Mouse (Mus musculus) liver, postnatal 0 days (tissue): ENCODE measurements around the gene 2200002J24Rik. TPM values are rescaled to one million over a fixed set of nuclear protein-coding genes. Genes with fewer than 3 reads are reported as not detected.
"Not testable (repeated sequence)": the region's sequence is repeated elsewhere in the genome, so short reads cannot be mapped to it uniquely, and the experiment has no call there.

Source experiments
- ATAC-seq: fragments of 200-750 bp; cut with Nextera tagmentation; 2 replicates; pipeline ENCODE4 v1.8.0; 2017; ENCODE audit warnings: mild to moderate bottlenecking, moderate library complexity
- DNase-seq: peaks from one replicate; pipeline ENCODE4 v3.0.0-alpha.2; 2016
- H3K27ac ChIP-seq: fragments of 300-500 bp; sonication (generic); 2 replicates; pipeline ENCODE4 v1.5.1; 2014; ENCODE audit warnings: antibody characterized with exemption, moderate library complexity, mild to moderate bottlenecking, low read depth
- H3K27me3 ChIP-seq: fragments of 300-500 bp; sonication (generic); 2 replicates; pipeline ENCODE4 v1.6.1; 2014; ENCODE audit warnings: low read length, control low read depth, mixed read lengths; ENCODE audit not compliant: insufficient read depth
- H3K36me3 ChIP-seq: fragments of 300-500 bp; sonication (generic); replicated peaks from 2 replicates; pipeline ENCODE4 v1.6.1; 2014; ENCODE audit warnings: mild to moderate bottlenecking, control low read depth, low read length, moderate library complexity, mixed read lengths; ENCODE audit not compliant: insufficient read depth
- H3K4me1 ChIP-seq: fragments of 300-500 bp; sonication (generic); 2 replicates; pipeline ENCODE4 v1.6.1; 2014; ENCODE audit warnings: antibody characterized with exemption, mild to moderate bottlenecking, control low read depth; ENCODE audit not compliant: insufficient read depth
- H3K4me2 ChIP-seq: fragments of 300-500 bp; sonication (generic); 2 replicates; pipeline ENCODE4 v1.6.1; 2014; ENCODE audit warnings: low read depth, mild to moderate bottlenecking, low read length, moderate library complexity, mixed read lengths
- H3K4me3 ChIP-seq: fragments of 300-500 bp; sonication (generic); 2 replicates; pipeline ENCODE4 v1.5.1; 2014; ENCODE audit warnings: low read depth, low read length
- H3K9ac ChIP-seq: fragments of 300-500 bp; sonication (generic); replicated peaks from 2 replicates; pipeline ENCODE4 v1.6.1; 2014; ENCODE audit warnings: mild to moderate bottlenecking, moderate library complexity
- H3K9me3 ChIP-seq: fragments of 300-500 bp; sonication (generic); 2 replicates; pipeline ENCODE4 v1.6.1; 2016; ENCODE audit warnings: mild to moderate bottlenecking, control low read depth, low read length, mixed read lengths
- CTCF ChIP-seq: sonication (generic); IDR thresholded peaks from 2 replicates; pipeline ENCODE4 v1.5.1; 2016; ENCODE audit warnings: antibody characterized with exemption, low read depth
- EP300 ChIP-seq: IDR thresholded peaks from 2 replicates; pipeline ENCODE4 v1.6.1; 2016; ENCODE audit warnings: antibody characterized with exemption, low read depth, mild to moderate bottlenecking
- WGBS: fragments of 180-500 bp; shearing (Covaris S2); extraction: QIAGEN DNeasy Blood & Tissue Kit; methylation state at CpG from one replicate; pipeline ENCODE4 v1.1.7; 2014; ENCODE audit not compliant: insufficient replicate concordance; 5-methylcytosine and 5-hydroxymethylcytosine counted together
- polyA plus RNA-seq: library from polyadenylated mRNA; unstranded; fragments of >200 nt; fragmentation: Nextera tagmentation; extraction: Ambion mirVana; gene quantifications from 2 replicates; pipeline ENCODE4 v1.2.1, GENCODE M21; 2015

Gene 2200002J24Rik
- polyA plus RNA-seq, 1 experiment from 2014 or later, result 0.53 TPM

DNA sequence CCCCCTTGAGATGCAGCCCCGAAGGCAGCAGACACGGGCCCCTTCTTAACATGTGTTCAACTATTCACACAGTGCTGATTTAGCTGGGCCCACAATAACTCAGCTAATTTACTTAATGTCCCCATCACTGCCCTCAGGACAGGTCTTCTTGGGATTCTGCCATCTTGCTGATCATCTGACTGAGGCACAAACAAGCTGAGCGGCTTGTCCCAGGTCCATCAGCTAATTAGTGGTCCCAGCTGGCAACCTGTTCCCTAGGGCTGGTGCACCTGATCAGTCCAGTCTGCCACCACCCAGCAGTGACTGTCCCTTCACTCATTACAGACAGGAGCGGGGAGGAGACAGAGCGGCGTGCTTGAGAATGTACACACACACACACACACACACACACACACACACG is 22.6 kb downstream of the 2200002J24Rik start:
- WGBS, result 89% methylated on average over 7 of the region's 7 CpGs
- H3K36me3 ChIP-seq, result no peaks in the 10 kb centered on the region
- H3K4me2 ChIP-seq, result no peak overlapping the region
- no peak overlapping the region for H3K9ac ChIP-seq
- no peak overlapping the region for H3K4me3 ChIP-seq
- H3K27ac ChIP-seq, result no peak overlapping the region
- H3K4me1 ChIP-seq, result peaks cover 35% of the 10 kb centered on the region
- ATAC-seq (no peak), DNase-seq (no peak)
- TF ChIP-seq CTCF (no peak), EP300 (no peak)
- no peaks in the 10 kb centered on the region for H3K9me3 ChIP-seq
- H3K27me3 ChIP-seq, result no peaks in the 10 kb centered on the region

DNA sequence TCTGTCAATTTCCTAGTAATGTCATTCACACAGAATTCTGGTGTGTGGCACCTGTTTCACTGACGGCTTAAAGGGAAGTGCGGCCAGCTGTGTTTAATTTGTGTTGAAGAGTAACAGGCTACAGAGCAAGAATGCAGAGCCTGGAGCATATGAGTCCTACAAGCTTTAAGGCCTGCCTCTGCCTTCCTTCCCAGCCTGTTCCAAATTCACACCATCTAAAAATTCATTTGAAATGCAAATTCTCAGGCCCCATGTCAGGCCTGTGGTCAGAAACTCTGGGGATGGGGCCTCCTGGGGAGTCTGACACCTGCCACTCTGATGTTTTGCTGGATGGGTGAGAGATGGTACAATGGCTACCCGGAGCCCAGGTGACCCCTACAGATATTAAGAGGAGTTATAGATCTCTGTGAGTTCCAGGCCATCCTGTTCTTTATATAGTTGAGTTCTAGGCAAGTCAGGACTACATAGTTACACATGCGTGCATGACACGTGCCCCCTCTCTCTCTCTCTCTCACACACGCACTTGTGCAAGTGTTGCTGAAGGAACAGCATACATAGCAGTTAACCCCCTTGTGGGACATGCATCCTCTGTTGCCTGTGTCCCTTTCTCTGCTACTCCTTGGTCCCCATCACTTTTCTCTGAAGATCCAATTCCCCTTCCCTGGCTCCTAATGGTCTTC is 24.7 kb downstream of the 2200002J24Rik start:
- H3K4me3 ChIP-seq, result no peak overlapping the region
- 0 out of 2 replicates have a peak overlapping the region, but pooled peaks have one; percentile 40 for H3K27ac ChIP-seq
- no peak for TF ChIP-seq CTCF
- no peak for TF ChIP-seq EP300
- no peak overlapping the region for H3K9ac ChIP-seq
- H3K9me3 ChIP-seq, result no peaks in the 10 kb centered on the region
- ATAC-seq (no peak), DNase-seq (no peak)
- H3K4me1 ChIP-seq, result peaks cover 29% of the 10 kb centered on the region
- H3K36me3 ChIP-seq, result peaks cover 13% of the 10 kb centered on the region
- H3K27me3 ChIP-seq, result no peaks in the 10 kb centered on the region
- no peak overlapping the region for H3K4me2 ChIP-seq
- WGBS, result 46% methylated on average over 6 of the region's 6 CpGs

DNA sequence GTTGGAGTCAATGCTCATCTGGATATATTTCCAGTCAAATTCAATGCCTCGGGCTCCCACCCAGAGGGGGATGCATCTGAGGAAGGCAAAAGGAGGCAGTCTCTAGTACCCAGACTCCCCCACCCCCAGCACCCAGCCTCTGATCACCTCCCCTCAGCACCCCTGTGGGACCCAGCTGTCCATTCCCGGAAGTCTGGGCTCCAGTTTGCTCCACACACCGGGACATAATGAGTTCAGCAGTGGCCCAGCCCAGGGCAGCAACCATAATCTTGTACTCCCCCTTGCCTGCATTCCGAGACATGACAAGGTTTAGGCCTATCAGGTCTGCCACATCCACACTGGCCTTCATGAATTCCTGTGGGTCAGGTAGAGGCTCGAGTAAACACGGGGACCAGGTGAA is 29.5 kb downstream of the 2200002J24Rik start:
- no peak for DNase-seq
- Histone ChIP-seq H3K4me2 (peak overlapping the region; percentile 85), H3K27me3 (no peaks in the 10 kb centered on the region), H3K4me1 (peaks cover 30% of the 10 kb centered on the region), H3K4me3 (peak overlapping the region; percentile 71), H3K9me3 (no peaks in the 10 kb centered on the region), H3K27ac (peak overlapping the region; percentile 85; the same call in 1 of the 2 replicates), H3K36me3 (peaks cover 17% of the 10 kb centered on the region), H3K9ac (peak overlapping the region; percentile 75)
- TF ChIP-seq CTCF (no peak), EP300 (no peak)
- ATAC-seq, result no peak
- WGBS, result 70% methylated on average over 6 of the region's 6 CpGs

DNA sequence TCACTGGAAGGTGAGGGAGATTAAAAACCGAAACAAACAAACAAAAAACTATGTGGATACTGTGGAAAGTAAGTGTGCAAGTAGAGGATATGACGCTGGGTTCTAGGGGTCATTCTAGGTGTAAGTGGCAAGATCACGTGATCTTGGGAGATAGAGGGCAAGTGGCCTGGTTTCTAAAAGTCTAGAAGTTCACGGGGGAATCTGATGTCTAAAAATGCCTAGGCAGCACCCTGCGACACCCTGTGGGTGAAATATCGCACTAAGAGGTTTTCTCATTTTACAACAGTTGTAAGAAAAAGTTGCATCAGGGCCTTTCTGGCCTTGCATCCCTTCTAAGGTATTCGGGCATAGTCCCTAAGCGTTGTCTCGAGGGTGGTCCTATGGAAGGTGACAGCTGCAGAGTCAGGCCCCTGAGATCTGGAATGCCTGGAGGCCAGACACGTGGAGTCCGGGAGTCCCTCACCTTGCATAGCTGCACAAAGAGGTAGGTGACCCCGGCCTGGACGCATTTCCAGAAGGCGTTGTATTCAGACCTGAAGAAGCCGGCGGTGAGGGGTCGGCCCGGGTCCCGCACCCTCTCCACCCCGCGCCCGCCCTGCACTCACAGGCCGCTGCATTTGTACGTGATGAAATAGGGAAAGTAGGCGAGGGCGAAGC is 30.1 kb downstream of the 2200002J24Rik start:
- no peak for DNase-seq
- Histone ChIP-seq H3K9me3 (no peaks in the 10 kb centered on the region), H3K36me3 (peaks cover 21% of the 10 kb centered on the region), H3K4me2 (peak overlapping the region; percentile 85), H3K4me1 (peaks cover 25% of the 10 kb centered on the region), H3K27ac (peak overlapping the region; percentile 85), H3K9ac (peak overlapping the region; percentile 75), H3K27me3 (no peaks in the 10 kb centered on the region), H3K4me3 (peak overlapping the region; percentile 71)
- WGBS, result 3% methylated on average over 26 of the region's 26 CpGs
- ATAC-seq, result peak; percentile 22
- TF ChIP-seq EP300 (no peak), CTCF (no peak)

DNA sequence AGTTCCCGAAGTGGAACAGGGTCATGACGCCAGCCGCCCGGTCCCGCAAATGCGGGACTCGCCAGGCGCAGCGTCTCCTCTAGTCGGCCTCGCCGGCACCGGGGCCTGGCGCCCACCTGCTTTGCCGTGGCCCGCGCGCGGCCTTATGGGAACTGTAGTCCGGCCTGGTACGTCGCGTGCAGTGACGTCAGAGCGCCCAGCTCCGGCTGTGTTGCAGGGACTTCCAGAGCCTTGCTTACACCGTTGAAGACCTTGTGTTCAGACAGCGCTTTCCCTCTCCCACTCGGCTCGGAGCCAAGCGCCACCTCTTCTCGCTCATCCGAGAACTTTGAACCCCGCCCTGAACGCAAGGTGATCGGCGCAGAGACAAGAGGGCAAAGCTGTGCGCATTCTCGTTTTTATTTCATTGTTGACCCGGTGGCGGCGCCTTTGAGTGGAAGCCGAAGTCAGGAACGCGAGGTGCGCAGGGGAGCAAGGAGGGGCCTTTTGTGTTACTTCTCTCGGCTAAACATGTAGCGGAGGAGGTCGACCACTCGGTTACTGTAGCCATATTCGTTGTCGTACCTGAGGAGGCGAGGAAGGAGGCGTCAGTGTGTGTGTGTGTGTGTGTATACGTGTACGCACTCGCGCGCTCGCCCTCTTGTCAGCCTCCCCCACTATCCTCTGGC is 30.8 kb downstream of the 2200002J24Rik start, which contains the start of gene Tmem147:
TSS of gene Tmem147 (minus strand) at position 145 of the 668 bp plus-strand sequence.
- ATAC-seq (peak; percentile 96), DNase-seq (peak; percentile 96)
- H3K4me3 ChIP-seq, result peak within 1 kb of the TSS; percentile 71
- peaks cover 21% of the 10 kb centered on the region for H3K36me3 ChIP-seq
- H3K27ac ChIP-seq, result peak within 1 kb of the TSS; percentile 85
- peak within 1 kb of the TSS; percentile 75 for H3K9ac ChIP-seq
- peaks cover 24% of the 10 kb centered on the region; the same call in 1 of the 2 replicates for H3K4me1 ChIP-seq
- no peaks in the 10 kb centered on the region for H3K9me3 ChIP-seq
- under 1% methylated on average over 55 of the region's 60 CpGs for WGBS
- peak; percentile 66 for TF ChIP-seq CTCF
- peak; percentile 67; the same call in 1 of the 2 replicates for TF ChIP-seq EP300
- H3K27me3 ChIP-seq, result no peaks in the 10 kb centered on the region
- peak within 1 kb of the TSS; percentile 85 for H3K4me2 ChIP-seq

DNA sequence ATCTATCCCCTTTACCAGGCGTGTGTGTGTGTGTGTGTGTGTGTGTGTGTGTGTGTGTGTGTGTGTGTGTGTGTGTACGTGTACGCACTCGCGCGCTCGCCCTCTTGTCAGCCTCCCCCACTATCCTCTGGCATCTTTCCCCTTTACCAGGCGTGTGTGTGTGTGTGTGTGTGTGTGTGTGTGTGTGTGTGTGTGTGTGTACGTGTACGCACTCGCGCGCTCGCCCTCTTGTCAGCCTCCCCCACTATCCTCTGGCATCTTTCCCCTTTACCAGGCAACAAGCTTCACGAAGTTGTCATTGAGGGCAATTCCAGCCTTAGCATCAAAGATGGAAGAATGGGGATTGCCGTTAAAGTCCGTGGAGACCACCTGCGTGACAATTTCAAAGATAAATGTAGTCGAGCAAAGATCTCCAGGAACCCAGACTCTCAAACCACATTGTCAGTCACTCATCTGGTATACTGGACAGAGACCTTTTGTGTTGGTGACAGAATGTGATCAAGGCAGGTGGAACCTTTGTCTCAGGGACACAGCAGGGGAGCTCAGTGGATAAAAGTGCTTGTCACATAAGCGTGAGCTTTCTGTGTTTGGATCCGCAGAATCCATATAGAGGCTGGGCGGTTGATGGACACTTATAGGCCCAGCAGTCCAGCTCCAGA is 31.5 kb downstream of the 2200002J24Rik start:
- Histone ChIP-seq H3K9ac (peak overlapping the region; percentile 75), H3K4me2 (peak overlapping the region; percentile 85), H3K4me3 (peak overlapping the region; percentile 71), H3K36me3 (peaks cover 21% of the 10 kb centered on the region), H3K27ac (peak overlapping the region; percentile 85), H3K4me1 (peaks cover 24% of the 10 kb centered on the region; the same call in 1 of the 2 replicates)
- ATAC-seq, result peak; percentile 6
- not testable (repeated sequence) for DNase-seq, H3K9me3 ChIP-seq, H3K27me3 ChIP-seq
- WGBS, result 23% methylated on average over 13 of the region's 22 CpGs
